Mouse (Mus musculus) neural tube, embryonic 12.5 days (tissue): ENCODE measurements at regions not wholly inside any gene's neighbourhood (a gene's known extent, or its start where the extent isn't known, plus 50 kb on each side); places are given as distances from the start of the nearest gene placed in this dataset.
A peak's percentile ranks its signal among the peaks of the same experiment; 100 is the strongest.

Experiments
- ATAC-seq: fragments of 200-750 bp; cut with Nextera tagmentation; 2 replicates; pipeline ENCODE4 v1.8.0; 2017; ENCODE audit warnings: low read depth, mild to moderate bottlenecking, moderate TSS enrichment, moderate library complexity; ENCODE audit not compliant: low FRiP score
- H3K27ac ChIP-seq: fragments of 300-500 bp; sonication (generic); 2 replicates; pipeline ENCODE4 v1.5.1; 2016
- H3K27me3 ChIP-seq: fragments of 300-500 bp; sonication (generic); replicated peaks from 2 replicates; pipeline ENCODE4 v1.6.1; 2016; ENCODE audit warnings: mild to moderate bottlenecking
- H3K36me3 ChIP-seq: fragments of 300-500 bp; sonication (generic); 2 replicates; pipeline ENCODE4 v1.6.1; 2016; ENCODE audit warnings: mild to moderate bottlenecking
- H3K4me1 ChIP-seq: fragments of 300-500 bp; sonication (generic); 2 replicates; pipeline ENCODE4 v1.6.1; 2016
- H3K4me2 ChIP-seq: fragments of 300-500 bp; sonication (generic); replicated peaks from 2 replicates; pipeline ENCODE4 v1.6.1; 2016; ENCODE audit warnings: mild to moderate bottlenecking
- H3K4me3 ChIP-seq: fragments of 300-500 bp; sonication (generic); 2 replicates; pipeline ENCODE4 v1.5.1; 2016
- H3K9ac ChIP-seq: fragments of 300-500 bp; sonication (generic); 2 replicates; pipeline ENCODE4 v1.6.1; 2016; ENCODE audit warnings: mild to moderate bottlenecking
- H3K9me3 ChIP-seq: fragments of 300-500 bp; sonication (generic); 2 replicates; pipeline ENCODE4 v1.6.1; 2016; ENCODE audit warnings: mild to moderate bottlenecking
- WGBS: fragments of 180-500 bp; shearing (Covaris S2); methylation state at CpG from one replicate; pipeline ENCODE4 v1.1.7; 2016; 5-methylcytosine and 5-hydroxymethylcytosine counted together

GRCm38 (mm10) chr3:149318728-149319127 lies 328.4 kb upstream of the Adgrl2 start:
- Histone ChIP-seq H3K4me1 (no peaks in the 10 kb centered on the region), H3K27ac (no peak overlapping the region), H3K4me2 (no peak overlapping the region), H3K9ac (no peak overlapping the region), H3K4me3 (no peak overlapping the region), H3K27me3 (no peaks in the 10 kb centered on the region), H3K9me3 (no peaks in the 10 kb centered on the region), H3K36me3 (no peaks in the 10 kb centered on the region)
- ATAC-seq = no peak
- 62% methylated on average over 9 of the region's 9 CpGs for WGBS

GRCm38 (mm10) chr3:149314258-149314657 lies 323.9 kb upstream of the Adgrl2 start:
- WGBS = 38% methylated on average over 4 of the region's 4 CpGs
- H3K9ac ChIP-seq = no peak overlapping the region
- no peak overlapping the region for H3K4me3 ChIP-seq
- no peaks in the 10 kb centered on the region for H3K9me3 ChIP-seq
- H3K36me3 ChIP-seq = no peaks in the 10 kb centered on the region
- H3K4me1 ChIP-seq = no peaks in the 10 kb centered on the region
- H3K27ac ChIP-seq = no peak overlapping the region
- no peak for ATAC-seq
- H3K4me2 ChIP-seq = no peak overlapping the region
- H3K27me3 ChIP-seq = no peaks in the 10 kb centered on the region

- Histone ChIP-seq H3K4me3 (no peak overlapping the region), H3K9ac (no peak overlapping the region), H3K4me1 (no peaks in the 10 kb centered on the region), H3K27ac (no peak overlapping the region), H3K4me2 (no peak overlapping the region), H3K9me3 (no peaks in the 10 kb centered on the region), H3K36me3 (no peaks in the 10 kb centered on the region), H3K27me3 (no peaks in the 10 kb centered on the region)
- 28% methylated on average over 6 of the region's 6 CpGs for WGBS
- no peak for ATAC-seq
Measured at GRCm38 (mm10) chr3:149313217-149313616, 322.9 kb upstream of the Adgrl2 start.

- Histone ChIP-seq H3K9me3 (no peaks in the 10 kb centered on the region), H3K4me3 (no peak overlapping the region), H3K27me3 (no peaks in the 10 kb centered on the region), H3K9ac (no peak overlapping the region), H3K36me3 (no peaks in the 10 kb centered on the region), H3K4me2 (no peak overlapping the region), H3K4me1 (no peaks in the 10 kb centered on the region), H3K27ac (no peak overlapping the region)
- 81% methylated on average over 8 of the region's 8 CpGs for WGBS
- ATAC-seq = no peak
Measured at GRCm38 (mm10) chr3:149311576-149311975, 321.2 kb upstream of the Adgrl2 start.

- Histone ChIP-seq H3K4me2 (no peak overlapping the region), H3K4me3 (no peak overlapping the region), H3K4me1 (no peaks in the 10 kb centered on the region), H3K9me3 (no peaks in the 10 kb centered on the region), H3K36me3 (no peaks in the 10 kb centered on the region), H3K27me3 (no peaks in the 10 kb centered on the region), H3K9ac (no peak overlapping the region), H3K27ac (no peak overlapping the region)
- no peak for ATAC-seq
- WGBS = 49% methylated on average over 3 of the region's 3 CpGs
Measured at GRCm38 (mm10) chr3:149306709-149307108, 316.4 kb upstream of the Adgrl2 start.

- ATAC-seq = no peak
- Histone ChIP-seq H3K9me3 (no peaks in the 10 kb centered on the region), H3K36me3 (no peaks in the 10 kb centered on the region), H3K4me2 (no peak overlapping the region), H3K4me1 (no peaks in the 10 kb centered on the region), H3K27ac (no peak overlapping the region), H3K9ac (no peak overlapping the region), H3K27me3 (no peaks in the 10 kb centered on the region), H3K4me3 (no peak overlapping the region)
- WGBS = 10% methylated on average over 5 of the region's 5 CpGs
Measured at GRCm38 (mm10) chr3:149306291-149306690, 315.9 kb upstream of the Adgrl2 start.

GRCm38 (mm10) chr3:149305440-149305839 lies 315.1 kb upstream of the Adgrl2 start:
- H3K4me1 ChIP-seq = no peaks in the 10 kb centered on the region
- no peaks in the 10 kb centered on the region for H3K36me3 ChIP-seq
- H3K27ac ChIP-seq = no peak overlapping the region
- H3K4me2 ChIP-seq = no peak overlapping the region
- no peaks in the 10 kb centered on the region for H3K27me3 ChIP-seq
- no peaks in the 10 kb centered on the region for H3K9me3 ChIP-seq
- 64% methylated on average over 5 of the region's 5 CpGs for WGBS
- H3K9ac ChIP-seq = no peak overlapping the region
- no peak for ATAC-seq
- H3K4me3 ChIP-seq = no peak overlapping the region

- no peak overlapping the region for H3K4me3 ChIP-seq
- ATAC-seq = no peak
- no peaks in the 10 kb centered on the region for H3K4me1 ChIP-seq
- H3K36me3 ChIP-seq = no peaks in the 10 kb centered on the region
- no peaks in the 10 kb centered on the region for H3K27me3 ChIP-seq
- WGBS = 54% methylated on average over 6 of the region's 6 CpGs
- no peak overlapping the region for H3K27ac ChIP-seq
- no peak overlapping the region for H3K4me2 ChIP-seq
- no peaks in the 10 kb centered on the region for H3K9me3 ChIP-seq
- no peak overlapping the region for H3K9ac ChIP-seq
Measured at GRCm38 (mm10) chr3:149305011-149305413, 314.7 kb upstream of the Adgrl2 start.

- Histone ChIP-seq H3K4me3 (no peak overlapping the region), H3K27me3 (no peaks in the 10 kb centered on the region), H3K4me2 (no peak overlapping the region), H3K9me3 (no peaks in the 10 kb centered on the region), H3K4me1 (no peaks in the 10 kb centered on the region), H3K36me3 (no peaks in the 10 kb centered on the region), H3K9ac (no peak overlapping the region), H3K27ac (no peak overlapping the region)
- 86% methylated on average over 5 of the region's 5 CpGs for WGBS
- no peak for ATAC-seq
Measured at GRCm38 (mm10) chr3:149303418-149303817, 313.1 kb upstream of the Adgrl2 start.

- peaks cover 10% of the 10 kb centered on the region for H3K27me3 ChIP-seq
- WGBS = 42% methylated on average over 4 of the region's 4 CpGs
- H3K4me3 ChIP-seq = no peak overlapping the region
Measured at GRCm38 (mm10) chr3:149300002-149300401, 309.6 kb upstream of the Adgrl2 start.

GRCm38 (mm10) chr3:149296419-149296962 lies 306.1 kb upstream of the Adgrl2 start:
- Histone ChIP-seq H3K4me2 (no peak overlapping the region), H3K36me3 (no peaks in the 10 kb centered on the region), H3K27ac (no peak overlapping the region), H3K9ac (no peak overlapping the region), H3K4me1 (peaks cover 9% of the 10 kb centered on the region), H3K27me3 (peaks cover 13% of the 10 kb centered on the region), H3K4me3 (no peak overlapping the region), H3K9me3 (no peaks in the 10 kb centered on the region)
- no peak for ATAC-seq
- 66% methylated on average over 10 of the region's 10 CpGs for WGBS

More at GRCm38 (mm10) chr3:149300002-149300401, 309.6 kb upstream of the Adgrl2 start:
- H3K27ac ChIP-seq = no peak overlapping the region
- peaks cover 6% of the 10 kb centered on the region for H3K4me1 ChIP-seq
- no peak overlapping the region for H3K9ac ChIP-seq
- no peaks in the 10 kb centered on the region for H3K9me3 ChIP-seq
- H3K4me2 ChIP-seq = no peak overlapping the region
- ATAC-seq = no peak
- H3K36me3 ChIP-seq = no peaks in the 10 kb centered on the region

- no peaks in the 10 kb centered on the region for H3K36me3 ChIP-seq
- no peak overlapping the region for H3K27ac ChIP-seq
- H3K27me3 ChIP-seq = peaks cover 13% of the 10 kb centered on the region
- H3K4me1 ChIP-seq = peaks cover 9% of the 10 kb centered on the region
- no peak overlapping the region for H3K9ac ChIP-seq
- peak; percentile 69 for ATAC-seq
- 54% methylated on average over 5 of the region's 7 CpGs for WGBS
- H3K9me3 ChIP-seq = no peaks in the 10 kb centered on the region
- no peak overlapping the region for H3K4me3 ChIP-seq
- 0 out of 2 replicates have a peak overlapping the region, but pooled peaks have one; percentile 7 for H3K4me2 ChIP-seq
Measured at GRCm38 (mm10) chr3:149295942-149296341, 305.6 kb upstream of the Adgrl2 start.

- H3K9ac ChIP-seq = no peak overlapping the region
- H3K9me3 ChIP-seq = no peaks in the 10 kb centered on the region
- H3K36me3 ChIP-seq = no peaks in the 10 kb centered on the region
- no peak overlapping the region for H3K27ac ChIP-seq
- peaks cover 9% of the 10 kb centered on the region for H3K4me1 ChIP-seq
- 47% methylated on average over 10 of the region's 10 CpGs for WGBS
- H3K4me3 ChIP-seq = no peak overlapping the region
- peak; percentile 78 for ATAC-seq
- peaks cover 13% of the 10 kb centered on the region for H3K27me3 ChIP-seq
- H3K4me2 ChIP-seq = no peak overlapping the region
Measured at GRCm38 (mm10) chr3:149295257-149295831, 305.0 kb upstream of the Adgrl2 start.
